Mouse (Mus musculus) layer of hippocampus, adult 18-20 months (tissue): Measurements from ENCODE around the gene Ubtf. TPM values are rescaled to one million over a fixed set of nuclear protein-coding genes. Genes with fewer than 3 reads are reported as not detected.
"Not testable (repeated sequence)": the region's sequence is repeated elsewhere in the genome, so short reads cannot be mapped to it uniquely, and the experiment has no call there.

Source experiments
- DNase-seq, 2 experiments: peaks; one replicate each; pipeline ENCODE4 v3.0.0; 2022; ENCODE audit warnings: low spot score in 2 of 2
- long read RNA-seq: library from polyadenylated mRNA; stranded (forward); transcript quantifications from one replicate; pipeline ENCODE4 v2.0.0, GENCODE M21; 2021
- total RNA-seq, 2 experiments: library from RNA; stranded (reverse); gene quantifications; 2 replicates each; pipeline ENCODE4 v1.2.3; 2021

The Ubtf gene
- 100 to 1,000 TPM; 131 to 135 TPM for total RNA-seq
- long read RNA-seq, full-length matches to known transcripts, result 121 of 162 reads
- long read RNA-seq, partial matches to known transcripts, result 13 of 162 reads
- long read RNA-seq, other reads (novel, unspliced or antisense), result 28 of 162 reads

- peak; percentile 78 to 86 for DNase-seq
Observed at GRCm38 (mm10) chr11:102319410-102319792, at the start of gene Ubtf. Ubtf (minus strand) TSS chr11:102319742.

GRCm38 (mm10) chr11:102369263-102369662 lies 49.7 kb upstream of the Ubtf start:
- DNase-seq, result no peak

GRCm38 (mm10) chr11:102368347-102368746 lies 48.8 kb upstream of the Ubtf start:
- DNase-seq, result no peak

GRCm38 (mm10) chr11:102367504-102368280 lies 48.1 kb upstream of the Ubtf start:
- DNase-seq, result no peak

- not testable (repeated sequence) for DNase-seq
Observed at GRCm38 (mm10) chr11:102366103-102366502, 46.6 kb upstream of the Ubtf start, which contains the start of gene Slc4a1. Slc4a1 (minus strand) TSS chr11:102366203.

- DNase-seq, result no peak
Observed at GRCm38 (mm10) chr11:102365699-102366098, 46.2 kb upstream of the Ubtf start.

- no peak for DNase-seq
Observed at GRCm38 (mm10) chr11:102364570-102365371, 45.2 kb upstream of the Ubtf start.

- no peak for DNase-seq
Observed at GRCm38 (mm10) chr11:102363623-102364022, 44.1 kb upstream of the Ubtf start.

- DNase-seq, result no peak
Observed at GRCm38 (mm10) chr11:102361776-102362495, 42.4 kb upstream of the Ubtf start.

- DNase-seq, result no peak
Observed at GRCm38 (mm10) chr11:102358365-102358764, 38.8 kb upstream of the Ubtf start.

- DNase-seq, result peak in 1 of 2 experiments; percentile 13
Observed at GRCm38 (mm10) chr11:102356636-102357350, 37.3 kb upstream of the Ubtf start.

- no peak for DNase-seq
Observed at GRCm38 (mm10) chr11:102356190-102356589, 36.6 kb upstream of the Ubtf start.

GRCm38 (mm10) chr11:102355501-102355900 lies 36.0 kb upstream of the Ubtf start:
- no peak for DNase-seq

- DNase-seq, result no peak
Observed at GRCm38 (mm10) chr11:102353021-102353431, 33.5 kb upstream of the Ubtf start.

- no peak for DNase-seq
Observed at GRCm38 (mm10) chr11:102352378-102352777, 32.8 kb upstream of the Ubtf start.

GRCm38 (mm10) chr11:102350981-102351523 lies 31.5 kb upstream of the Ubtf start:
- no peak for DNase-seq

GRCm38 (mm10) chr11:102350416-102350815 lies 30.9 kb upstream of the Ubtf start:
- DNase-seq, result no peak

- no peak for DNase-seq
Observed at GRCm38 (mm10) chr11:102349189-102349954, 29.8 kb upstream of the Ubtf start.

- no peak for DNase-seq
Observed at GRCm38 (mm10) chr11:102348771-102349170, 29.2 kb upstream of the Ubtf start.
